ENCODE assay signal across 9 mouse cellular contexts in the genomic region with DNA sequence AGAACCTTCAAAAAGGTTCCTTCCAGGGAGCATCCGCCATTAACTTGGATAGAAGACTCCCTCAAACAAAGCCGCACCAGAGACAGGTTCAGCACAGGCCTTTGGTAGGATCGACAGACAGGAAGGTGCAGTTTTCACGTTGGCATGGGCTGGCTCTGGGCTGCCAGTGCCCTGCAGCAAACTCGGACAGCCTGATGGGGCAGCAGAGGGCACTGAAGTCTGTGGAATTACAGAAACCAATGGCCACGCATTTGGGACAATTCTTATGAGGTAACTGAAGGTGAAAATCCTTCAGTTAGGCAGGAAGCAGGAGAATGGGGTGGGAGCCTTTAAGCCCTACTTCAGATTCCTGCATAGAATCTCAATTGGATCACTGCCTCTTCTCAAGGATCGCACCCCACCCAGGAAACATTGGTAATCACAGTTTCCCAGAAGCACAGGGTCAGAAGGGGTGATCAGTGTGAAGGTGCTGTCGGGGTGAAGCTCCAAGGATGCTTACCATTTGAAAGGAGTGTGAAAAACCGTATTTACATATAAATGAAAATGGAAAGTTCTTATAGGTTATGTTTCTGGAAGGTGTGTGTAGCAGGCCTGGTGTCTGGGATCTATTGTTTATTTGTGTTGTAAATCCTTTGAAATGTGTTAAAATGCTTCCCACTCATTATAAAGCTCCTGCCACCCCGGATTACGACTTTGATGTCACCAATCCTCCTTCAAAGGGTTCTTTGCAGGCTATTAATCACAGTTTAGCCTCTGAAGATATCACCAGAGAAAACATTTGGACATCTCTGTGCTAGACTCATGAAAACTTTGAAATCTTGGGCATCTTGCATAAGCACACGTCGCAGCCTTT.
DNase-seq lines count a peak whose midpoint lies in the region; ATAC-seq lines count a peak whose summit lies in the region.
"Had no signal": no experiment of that assay in that cellular context is flagged by ENCODE, and none has a peak within 500 bp of the region (broad histone marks: within the 10 kb centered on the region; RNA-seq: fewer than 3 reads in every experiment).

No protein-coding gene starts in this region.

- no peaks in the 10 kb centered on the region for H3K4me1 ChIP-seq in kidney, embryonic 14.5 days (ENCODE audit: control insufficient read depth, insufficient read depth, low read length)
- H3K4me1 ChIP-seq: neural tube, embryonic 13.5 days had no signal

- no peak overlapping the region for H3K9ac ChIP-seq in kidney, embryonic 14.5 days (ENCODE audit: low read depth, low read length)
- H3K9ac ChIP-seq: neural tube, embryonic 13.5 days had no signal

- H3K27me3 ChIP-seq in kidney, embryonic 14.5 days (ENCODE audit: control insufficient read depth, insufficient read depth, low read length) = no peaks in the 10 kb centered on the region
- H3K27me3 ChIP-seq: neural tube, embryonic 13.5 days had no signal

- H3K4me2 ChIP-seq in kidney, embryonic 14.5 days (replicated peaks; ENCODE audit: low read depth, low read length) = no peak overlapping the region
- H3K4me2 ChIP-seq: neural tube, embryonic 13.5 days had no signal

- 10% methylated on average over 13 of the region's 13 CpGs for WGBS in kidney, embryonic 14.5 days

- H3K4me3 ChIP-seq in kidney, embryonic 14.5 days (ENCODE audit: low read length) = no peak overlapping the region
- H3K4me3 ChIP-seq: neural tube, embryonic 13.5 days had no signal

- H3K27ac ChIP-seq in kidney, embryonic 14.5 days (ENCODE audit: low read depth, low read length) = no peak overlapping the region
- H3K27ac ChIP-seq: neural tube, embryonic 13.5 days had no signal

- no peak for ATAC-seq in kidney, embryonic 14.5 days (ENCODE audit: low FRiP score, low TSS enrichment)
- ATAC-seq in erythroid progenitor cell, adult 5-6 weeks (replicated peaks; ENCODE audit: low FRiP score, poor library complexity, severe bottlenecking) = no peak
- ATAC-seq in megakaryocyte-erythroid progenitor cell, adult 5-6 weeks (replicated peaks; ENCODE audit: low FRiP score, low TSS enrichment, poor library complexity, severe bottlenecking) = no peak

- H3K9me3 ChIP-seq in kidney, embryonic 14.5 days (ENCODE audit: control insufficient read depth, low read length) = no peaks in the 10 kb centered on the region
- H3K9me3 ChIP-seq: neural tube, embryonic 13.5 days had no signal

- no peaks in the 10 kb centered on the region for H3K36me3 ChIP-seq in kidney, embryonic 14.5 days (ENCODE audit: control insufficient read depth, insufficient read depth, low read length)
- H3K36me3 ChIP-seq: neural tube, embryonic 13.5 days had no signal

- DNase-seq in kidney, adult 18-20 months = peak; percentile 33
- peak; percentile 98 for DNase-seq in R1 (ENCODE audit: low read depth, low spot score)
- DNase-seq in cerebellum, adult 11-12 months = peak; percentile 8
- peak; percentile 28 to 64 for DNase-seq in lung, adult 18-20 months
- DNase-seq in natural killer cell, adult 2 months (ENCODE audit: low spot score in 2 of 2) = no peak

Comparison
In these comparisons a context has a peak if more than half of its experiments do, and no peak if none do; other contexts are left out.
1. DNase-seq: peak in kidney, adult 18-20 months (single experiment), R1 (single experiment), cerebellum, adult 11-12 months (single experiment) and lung, adult 18-20 months (2 of 2); none in natural killer cell, adult 2 months (0 of 2).